Mouse (Mus musculus) neural tube, embryonic 11.5 days (tissue): ENCODE measurements around the gene Prap1. TPM values are rescaled to one million over a fixed set of nuclear protein-coding genes. Genes with fewer than 3 reads are reported as not detected.
A peak's percentile ranks its signal among the peaks of the same experiment; 100 is the strongest.

Experiments used
- ATAC-seq: fragments of 200-750 bp; cut with Nextera tagmentation; 2 replicates; pipeline ENCODE4 v1.8.0; 2017; ENCODE audit warnings: moderate number of reproducible peaks, mild to moderate bottlenecking, moderate TSS enrichment, moderate library complexity; ENCODE audit not compliant: insufficient read depth, low FRiP score, low TSS enrichment
- DNase-seq: peaks from one replicate; pipeline ENCODE4 v3.0.0-alpha.2; 2015; ENCODE audit warnings: low spot score
- H3K27ac ChIP-seq: fragments of 300-500 bp; sonication (generic); 2 replicates; pipeline ENCODE4 v1.5.1; 2014; ENCODE audit warnings: low read depth, mild to moderate bottlenecking, low read length
- H3K27me3 ChIP-seq: fragments of 300-500 bp; sonication (generic); 2 replicates; pipeline ENCODE4 v1.6.1; 2014; ENCODE audit warnings: mild to moderate bottlenecking, low read length, mixed read lengths; ENCODE audit not compliant: control insufficient read depth, insufficient read depth
- H3K36me3 ChIP-seq: fragments of 300-500 bp; sonication (generic); 2 replicates; pipeline ENCODE4 v1.6.1; 2014; ENCODE audit warnings: mild to moderate bottlenecking, low read length, moderate library complexity, mixed read lengths; ENCODE audit not compliant: control insufficient read depth, insufficient read depth
- H3K4me1 ChIP-seq: fragments of 300-500 bp; sonication (generic); 2 replicates; pipeline ENCODE4 v1.6.1; 2014; ENCODE audit warnings: low read length, mixed read lengths; ENCODE audit not compliant: control insufficient read depth, insufficient read depth
- H3K4me2 ChIP-seq: fragments of 300-500 bp; sonication (generic); 2 replicates; pipeline ENCODE4 v1.6.1; 2014; ENCODE audit warnings: low read depth, mild to moderate bottlenecking, moderate library complexity
- H3K4me3 ChIP-seq: fragments of 300-500 bp; sonication (generic); 2 replicates; pipeline ENCODE4 v1.5.1; 2014; ENCODE audit warnings: low read depth, low read length
- H3K9ac ChIP-seq: fragments of 300-500 bp; sonication (generic); 2 replicates; pipeline ENCODE4 v1.6.1; 2014; ENCODE audit warnings: mild to moderate bottlenecking, low read length
- H3K9me3 ChIP-seq: fragments of 300-500 bp; sonication (generic); 2 replicates; pipeline ENCODE4 v1.6.1; 2016; ENCODE audit warnings: low read length; ENCODE audit not compliant: control insufficient read depth
- WGBS: fragments of 180-500 bp; shearing (Covaris S2); extraction: QIAGEN DNeasy Blood & Tissue Kit; methylation state at CpG from one replicate; pipeline ENCODE4 v1.1.7; 2014; 5-methylcytosine and 5-hydroxymethylcytosine counted together
- polyA plus RNA-seq: library from polyadenylated mRNA; unstranded; fragments of >200 nt; fragmentation: Nextera tagmentation; extraction: Ambion mirVana; gene quantifications from 2 replicates; pipeline ENCODE4 v1.2.1, GENCODE M21; 2014

Gene Prap1
- polyA plus RNA-seq, 1 experiment from 2014 or later = not detected

GRCm38 (mm10) chr7:140096055-140096454 lies 2.9 kb downstream of the Prap1 start:
- Histone ChIP-seq H3K27me3 (no peaks in the 10 kb centered on the region), H3K36me3 (no peaks in the 10 kb centered on the region), H3K4me3 (no peak overlapping the region), H3K4me1 (no peaks in the 10 kb centered on the region), H3K9ac (no peak overlapping the region), H3K27ac (no peak overlapping the region), H3K4me2 (no peak overlapping the region), H3K9me3 (no peaks in the 10 kb centered on the region)
- no peak for ATAC-seq
- no peak for DNase-seq

- WGBS = 88% methylated on average over 1 of the region's 1 CpGs
These were observed 5.3 kb downstream of the Prap1 start for GRCm38 (mm10) chr7:140098466-140098865.

GRCm38 (mm10) chr7:140101498-140101897 lies 8.3 kb downstream of the Prap1 start:
- peak overlapping the region; percentile 57 for H3K4me2 ChIP-seq
- no peak overlapping the region; the same call in 1 of the 2 replicates for H3K4me3 ChIP-seq
- H3K27me3 ChIP-seq = no peaks in the 10 kb centered on the region
- DNase-seq (no peak), ATAC-seq (no peak)
- H3K9me3 ChIP-seq = no peaks in the 10 kb centered on the region
- WGBS = 62% methylated on average over 10 of the region's 10 CpGs
- no peaks in the 10 kb centered on the region for H3K4me1 ChIP-seq
- no peak overlapping the region for H3K27ac ChIP-seq
- peak overlapping the region; percentile 54; the same call in 1 of the 2 replicates for H3K9ac ChIP-seq
- H3K36me3 ChIP-seq = peaks cover 2% of the 10 kb centered on the region; the same call in 1 of the 2 replicates

More at GRCm38 (mm10) chr7:140098466-140098865, 5.3 kb downstream of the Prap1 start:
- Histone ChIP-seq H3K4me3 (no peak overlapping the region), H3K36me3 (no peaks in the 10 kb centered on the region), H3K9ac (no peak overlapping the region), H3K27me3 (no peaks in the 10 kb centered on the region), H3K4me1 (no peaks in the 10 kb centered on the region), H3K27ac (no peak overlapping the region), H3K9me3 (no peaks in the 10 kb centered on the region), H3K4me2 (no peak overlapping the region)
- DNase-seq = no peak
- ATAC-seq = no peak

GRCm38 (mm10) chr7:140101993-140102860 lies 9.0 kb downstream of the Prap1 start, which contains the start of gene Fuom:
TSS of gene Fuom (minus strand) at chr7:140102441.
- ATAC-seq = peak; percentile 88
- Histone ChIP-seq H3K4me3 (peak within 1 kb of the TSS; percentile 30), H3K27ac (no peak within 1 kb of the TSS), H3K36me3 (peaks cover 2% of the 10 kb centered on the region; the same call in 1 of the 2 replicates), H3K9me3 (no peaks in the 10 kb centered on the region), H3K4me2 (peak within 1 kb of the TSS; percentile 57), H3K4me1 (no peaks in the 10 kb centered on the region), H3K9ac (peak within 1 kb of the TSS; percentile 54), H3K27me3 (no peaks in the 10 kb centered on the region)
- peak; percentile 81 for DNase-seq
- 3% methylated on average over 30 of the region's 30 CpGs for WGBS

- 82% methylated on average over 4 of the region's 4 CpGs for WGBS
- Histone ChIP-seq H3K27me3 (no peaks in the 10 kb centered on the region), H3K36me3 (peaks cover 4% of the 10 kb centered on the region), H3K27ac (no peak overlapping the region), H3K4me3 (no peak overlapping the region), H3K9me3 (no peaks in the 10 kb centered on the region), H3K4me1 (no peaks in the 10 kb centered on the region), H3K9ac (no peak overlapping the region), H3K4me2 (no peak overlapping the region)
- DNase-seq (no peak), ATAC-seq (no peak)
These were observed 10.8 kb downstream of the Prap1 start for GRCm38 (mm10) chr7:140104009-140104408.

GRCm38 (mm10) chr7:140111943-140112342 lies 18.7 kb downstream of the Prap1 start:
- no peak overlapping the region for H3K27ac ChIP-seq
- H3K4me1 ChIP-seq = no peaks in the 10 kb centered on the region
- ATAC-seq = no peak
- H3K27me3 ChIP-seq = no peaks in the 10 kb centered on the region
- no peak for DNase-seq
- no peak overlapping the region for H3K4me2 ChIP-seq
- no peaks in the 10 kb centered on the region for H3K9me3 ChIP-seq
- 60% methylated on average over 3 of the region's 3 CpGs for WGBS
- no peak overlapping the region for H3K4me3 ChIP-seq
- H3K9ac ChIP-seq = no peak overlapping the region
- peaks cover 9% of the 10 kb centered on the region; the same call in 1 of the 2 replicates for H3K36me3 ChIP-seq

- ATAC-seq = peak; percentile 56
- DNase-seq = peak; percentile 40
- H3K36me3 ChIP-seq = peaks cover 3% of the 10 kb centered on the region; the same call in 1 of the 2 replicates
- 2% methylated on average over 23 of the region's 23 CpGs for WGBS
- peak within 1 kb of the TSS; percentile 49; the same call in 1 of the 2 replicates for H3K27ac ChIP-seq
- H3K4me2 ChIP-seq = peak within 1 kb of the TSS; percentile 94
- no peaks in the 10 kb centered on the region for H3K9me3 ChIP-seq
- no peaks in the 10 kb centered on the region for H3K4me1 ChIP-seq
- H3K27me3 ChIP-seq = no peaks in the 10 kb centered on the region
- H3K9ac ChIP-seq = peak within 1 kb of the TSS; percentile 84
- H3K4me3 ChIP-seq = peak within 1 kb of the TSS; percentile 71
These were observed 22.6 kb downstream of the Prap1 start, which contains the start of gene Paox for GRCm38 (mm10) chr7:140115583-140116328. TSS of gene Paox (plus strand) at chr7:140115799.

GRCm38 (mm10) chr7:140116329-140117054 lies 23.3 kb downstream of the Prap1 start, which contains the start of gene Echs1:
TSS of gene Echs1 (minus strand) at chr7:140116476.
- H3K4me3 ChIP-seq = peak within 1 kb of the TSS; percentile 71
- no peaks in the 10 kb centered on the region for H3K9me3 ChIP-seq
- H3K9ac ChIP-seq = peak within 1 kb of the TSS; percentile 84
- WGBS = 4% methylated on average over 28 of the region's 28 CpGs
- no peaks in the 10 kb centered on the region for H3K4me1 ChIP-seq
- H3K27me3 ChIP-seq = no peaks in the 10 kb centered on the region
- DNase-seq = peak; percentile 87
- peak; percentile 98 for ATAC-seq
- peak within 1 kb of the TSS; percentile 49; the same call in 1 of the 2 replicates for H3K27ac ChIP-seq
- peak within 1 kb of the TSS; percentile 94 for H3K4me2 ChIP-seq
- H3K36me3 ChIP-seq = peaks cover 3% of the 10 kb centered on the region; the same call in 1 of the 2 replicates
